Mouse (Mus musculus): ENCODE results near the gene Fam162a.

GRCm38 (mm10) chr16:36063315-36063714 lies 8.1 kb downstream of the Fam162a start:
- no peak for TF ChIP-seq GATA1 (IDR thresholded peaks at IDR 0.05; ENCODE audit: borderline replicate concordance, low read length)
- TF ChIP-seq FLI1 (IDR thresholded peaks at IDR 0.05; ENCODE audit: low read length), result no peak

All from megakaryocyte, embryonic 14.5 days (primary cell).